Mouse (Mus musculus): ENCODE results near the gene Cflar.

DNA sequence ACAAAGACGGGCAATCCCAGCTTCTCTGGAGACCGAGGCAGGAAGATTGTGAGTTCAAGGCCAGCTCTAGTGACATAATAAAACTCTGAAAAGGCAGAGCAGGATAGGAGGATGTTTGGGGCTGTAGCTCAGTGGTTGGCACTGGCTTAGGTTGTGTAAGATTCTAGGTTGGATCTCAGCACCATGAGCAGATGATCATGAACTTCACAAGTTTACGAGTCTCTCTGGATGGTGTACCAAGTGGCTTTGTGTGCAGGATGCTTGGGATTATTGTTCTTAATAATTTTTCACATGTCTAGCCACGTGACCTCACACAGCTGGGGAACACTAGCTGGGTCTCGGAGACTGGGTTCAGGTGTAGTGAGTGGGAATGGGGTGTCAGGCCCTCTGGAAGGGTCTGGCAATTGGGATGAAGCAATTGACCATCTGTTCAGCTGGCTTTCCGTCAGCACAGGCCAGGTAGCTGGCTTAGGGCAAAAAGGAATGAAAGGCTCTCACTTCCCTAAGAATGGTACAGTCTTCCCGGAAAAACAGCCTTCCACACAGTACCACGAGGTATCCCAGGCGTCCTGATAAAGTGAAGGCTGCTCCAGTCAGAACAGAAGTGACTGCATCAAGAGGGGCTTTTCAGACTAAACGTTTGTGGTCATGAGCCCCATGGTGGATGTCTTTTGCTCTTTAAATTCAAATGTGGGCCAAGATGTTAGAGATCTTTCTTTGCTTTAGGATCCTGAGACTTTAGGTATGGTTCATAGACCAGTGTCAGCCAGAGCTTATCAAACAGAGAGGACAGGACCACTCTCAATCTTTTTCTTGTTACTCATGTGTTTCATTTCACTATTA is 16.7 kb downstream of the Cflar start:
- TF ChIP-seq POLR2A (IDR thresholded peaks at IDR 0.05; ENCODE audit: low read depth, low read length) (no peak), ZC3H11A (IDR thresholded peaks at IDR 0.05; ENCODE audit: low read depth, low read length) (no peak), CTCF (conservative IDR thresholded peaks at IDR 0.05 in 1 of 2, IDR thresholded peaks at IDR 0.05 in 1 of 2; ENCODE audit: low read depth in 2 of 2, low read length in 2 of 2) (no peak), ETS1 (conservative IDR thresholded peaks at IDR 0.05; ENCODE audit: low read depth, low read length) (no peak; the same call in 1 of the 2 replicates), MAZ (IDR thresholded peaks at IDR 0.05; ENCODE audit: low read depth, low read length) (no peak), USF1 (IDR thresholded peaks at IDR 0.05; ENCODE audit: low read depth, low read length) (peak; percentile 56), JUND (conservative IDR thresholded peaks at IDR 0.05; ENCODE audit: low read depth, low read length) (no peak)

All from CH12.LX (cell line).